Mouse (Mus musculus) E14TG2a.4 (cell line): ENCODE measurements around the gene Zfp408.

Experiments
- CTCF ChIP-seq: conservative IDR thresholded peaks from 2 replicates; pipeline ENCODE4 v1.5.1; 2014; ENCODE audit warnings: low read length
- NANOG ChIP-seq: IDR thresholded peaks from 2 replicates; pipeline ENCODE4 v1.6.1; 2014; ENCODE audit warnings: borderline replicate concordance, low read length, mixed read lengths
- POU5F1 ChIP-seq: IDR thresholded peaks from 2 replicates; pipeline ENCODE4 v1.6.1; 2014; ENCODE audit warnings: low read length, borderline replicate concordance

DNA sequence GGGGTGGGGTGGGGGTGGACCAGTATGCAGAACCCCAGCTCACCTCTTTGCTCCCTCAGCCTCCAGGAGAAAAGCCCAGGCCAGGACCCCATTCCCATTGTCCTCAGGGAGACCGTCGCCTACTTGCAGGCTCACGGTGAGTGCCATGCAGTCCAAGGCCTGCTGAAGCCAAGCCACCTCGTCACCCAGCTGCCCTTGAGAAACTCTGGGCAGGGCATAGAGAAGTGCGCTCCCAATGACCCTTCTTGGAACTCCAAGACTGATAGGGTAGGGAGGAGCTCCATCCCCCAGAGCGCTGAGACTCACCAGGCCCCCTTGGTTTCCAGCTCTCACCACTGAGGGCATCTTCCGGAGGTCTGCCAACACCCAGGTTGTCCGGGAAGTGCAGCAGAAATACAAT lies 19.7 kb upstream of the Zfp408 start:
- TF ChIP-seq CTCF = no peak
- TF ChIP-seq NANOG = no peak
- TF ChIP-seq POU5F1 = no peak
